Mouse (Mus musculus) retina, postnatal 1 day (tissue): Measurements from ENCODE around the gene Cd300ld5.
A peak's percentile ranks its signal among the peaks of the same experiment; 100 is the strongest.
"Not testable (repeated sequence)": the region's sequence is repeated elsewhere in the genome, so short reads cannot be mapped to it uniquely, and the experiment has no call there.

Experiments
- DNase-seq: peaks from one replicate; pipeline ENCODE4 v3.0.0-alpha.2; 2012

Gene Cd300ld5

DNA sequence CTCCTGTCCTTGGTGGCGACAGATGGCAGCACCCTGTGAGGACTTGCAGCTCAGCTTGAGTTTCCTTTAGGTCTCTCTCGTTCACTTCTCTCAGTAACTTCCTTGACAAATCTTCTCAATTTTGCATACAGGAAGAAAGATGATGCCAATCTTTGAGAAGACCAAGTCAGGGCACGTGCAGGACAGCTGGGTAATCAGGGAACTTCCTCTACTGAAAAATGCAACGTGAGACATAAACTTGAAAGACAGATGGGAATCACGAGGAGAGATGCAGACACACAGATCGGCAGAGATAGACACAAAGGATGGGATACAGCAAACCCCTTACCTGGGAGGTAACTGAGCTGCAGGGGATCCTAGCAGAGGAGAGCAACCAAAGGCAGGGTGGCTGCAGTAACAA lies at the start of gene Cd300ld5:
Gene Cd300ld5, minus strand, starts transcription at position 101 of the 400 bp plus-strand sequence.
- not testable (repeated sequence) for DNase-seq

DNA sequence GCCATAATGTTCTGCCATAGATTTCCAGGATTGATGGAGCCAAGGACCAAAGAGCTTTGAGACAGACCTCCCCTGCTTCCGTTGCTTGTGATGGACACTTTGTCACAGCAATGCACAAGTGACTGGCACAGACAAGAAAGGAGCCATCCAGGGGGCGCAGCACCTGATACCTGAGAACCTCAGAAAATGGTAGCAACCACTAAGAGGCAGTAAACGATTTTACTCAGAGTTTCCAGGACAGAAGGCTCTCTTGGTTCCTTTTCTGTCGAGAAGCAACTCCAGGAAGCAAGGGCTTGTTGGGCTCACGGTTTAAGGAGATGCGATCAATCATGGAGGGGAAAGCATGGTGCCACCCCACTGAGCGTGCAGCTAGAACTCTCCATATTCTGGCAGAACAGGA lies 48.6 kb upstream of the Cd300ld5 start:
- DNase-seq = no peak

DNA sequence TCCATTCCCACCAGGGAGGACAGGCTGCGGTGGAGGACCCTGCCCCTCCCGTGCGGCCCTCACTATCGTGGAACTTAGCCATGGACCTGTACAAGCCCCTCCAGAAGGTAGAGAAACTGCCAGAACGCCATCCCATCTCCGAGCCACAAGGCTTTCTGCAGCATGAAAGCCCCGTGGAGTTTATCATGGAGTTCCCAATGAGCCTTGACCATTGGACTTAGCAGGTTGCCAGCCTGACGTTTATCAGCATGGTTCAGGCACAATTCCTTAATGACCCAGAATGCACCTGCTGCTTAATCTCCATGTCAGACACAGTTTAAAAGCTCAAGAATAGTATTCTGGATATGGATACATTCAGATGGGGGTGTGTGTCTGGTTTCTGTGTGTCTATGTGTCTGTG lies 47.5 kb upstream of the Cd300ld5 start:
- DNase-seq = no peak

DNA sequence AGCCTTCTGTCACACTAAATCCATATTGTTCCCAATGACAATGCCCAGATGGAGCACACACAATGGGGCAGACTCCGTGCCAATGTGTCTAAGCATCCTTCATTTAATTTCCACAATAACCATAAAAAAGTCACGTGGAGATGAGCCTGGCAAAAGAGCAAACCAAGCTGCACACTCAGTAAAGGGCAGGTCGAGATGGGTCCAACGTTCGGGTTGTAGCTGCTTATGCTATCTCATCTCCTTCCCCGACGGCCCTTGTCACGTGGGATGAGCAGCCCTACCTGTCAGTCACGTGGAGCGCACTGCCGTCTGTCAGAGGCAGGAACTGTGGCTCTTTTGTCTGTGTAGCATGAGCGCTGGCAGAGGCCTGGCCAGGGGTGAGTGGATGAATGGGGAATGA lies 47.0 kb upstream of the Cd300ld5 start:
- DNase-seq = peak; percentile 70

DNA sequence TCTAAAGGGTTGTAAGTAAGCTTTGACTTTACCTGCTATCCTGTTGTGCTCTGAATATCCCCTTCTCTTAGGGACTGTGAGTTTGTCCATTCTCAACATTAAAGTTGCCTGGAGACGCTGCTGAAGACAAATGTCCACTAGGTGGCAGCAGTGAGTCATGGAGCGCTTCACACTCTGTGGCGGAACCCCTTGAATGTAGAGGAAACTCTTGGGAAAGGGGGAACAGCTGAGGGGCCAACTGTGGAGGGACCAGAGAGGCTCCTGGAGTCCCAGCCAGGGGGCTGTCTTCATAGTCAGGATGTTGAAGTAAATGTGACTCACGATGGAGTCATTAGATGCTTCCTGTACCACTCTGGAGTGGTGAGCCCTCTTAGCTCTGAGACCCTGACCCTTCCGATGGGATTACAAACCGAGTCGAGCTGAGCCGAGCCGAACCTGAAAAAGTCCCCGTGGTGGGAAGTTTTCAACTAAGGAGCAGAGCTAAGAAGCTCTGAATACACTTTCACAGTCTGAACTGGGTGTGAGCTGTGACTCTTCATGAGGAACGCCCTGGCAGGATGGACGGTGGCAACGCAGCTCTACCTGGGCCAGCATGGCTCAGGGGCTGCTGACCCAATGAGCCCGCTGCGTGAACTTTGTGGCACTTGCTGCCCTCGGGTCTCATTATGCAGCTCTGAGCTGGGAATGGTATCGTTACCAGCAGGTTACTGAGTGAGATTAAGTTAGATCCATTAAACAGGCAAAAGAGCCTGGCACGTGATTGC lies 46.0 kb upstream of the Cd300ld5 start:
- peak; percentile 88 for DNase-seq

DNA sequence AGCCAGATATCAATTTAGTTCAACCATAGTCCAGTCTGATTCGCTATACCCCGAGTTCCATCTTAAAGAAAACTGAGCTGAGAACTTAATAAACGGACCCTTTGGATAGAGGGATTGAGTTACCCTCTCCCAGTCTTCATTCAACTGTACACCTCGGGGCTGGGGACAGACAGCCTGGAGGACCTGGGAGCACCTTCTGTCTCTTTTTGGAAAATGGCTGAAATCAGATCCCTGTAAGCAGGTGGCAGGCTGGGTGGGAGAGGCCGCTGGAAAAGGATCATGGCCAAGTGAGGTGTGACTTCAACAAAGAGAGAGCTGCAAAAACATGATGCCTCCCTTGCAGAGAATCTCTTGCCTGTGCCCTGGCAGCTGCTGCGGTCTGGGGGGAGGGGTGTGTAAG lies 44.6 kb upstream of the Cd300ld5 start:
- DNase-seq = no peak

DNA sequence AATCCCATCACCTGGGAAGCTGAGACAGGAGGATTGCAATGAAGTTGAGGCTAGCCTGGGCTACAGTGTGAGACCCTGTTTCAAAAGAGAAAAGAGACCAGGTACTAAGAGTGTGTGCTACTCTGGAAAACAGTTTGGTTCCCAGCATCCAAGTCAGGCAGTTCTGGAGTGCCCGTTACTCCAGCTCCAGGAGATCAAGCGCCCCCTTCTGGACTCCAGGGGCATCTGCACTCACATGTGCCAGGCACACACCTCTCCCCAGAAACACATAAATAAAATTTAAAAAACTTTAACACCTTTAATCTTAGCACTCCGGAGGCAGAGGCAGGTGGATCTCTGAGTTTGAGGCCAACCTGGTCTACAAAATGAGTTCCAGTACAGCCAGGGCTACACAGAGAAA lies 43.8 kb upstream of the Cd300ld5 start:
- DNase-seq = no peak

DNA sequence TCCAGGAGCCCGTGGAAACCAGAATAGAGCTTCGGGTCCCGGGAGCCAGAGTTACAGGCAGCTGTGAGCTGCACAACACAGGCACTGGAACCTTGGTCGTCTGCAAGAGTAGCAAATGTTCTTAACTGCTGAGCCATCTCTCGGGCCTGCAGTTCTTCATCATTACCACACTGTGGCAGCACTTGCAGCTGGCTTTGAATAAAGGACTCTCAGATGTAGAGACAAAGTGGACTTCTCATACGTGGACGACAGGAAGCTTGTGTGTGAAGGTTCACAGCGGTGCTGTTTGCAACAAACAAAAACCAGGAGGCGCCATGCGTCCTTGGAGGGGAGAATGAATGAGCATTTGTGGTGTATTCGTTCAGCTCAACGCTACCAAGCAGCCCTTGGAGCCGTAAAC lies 43.3 kb upstream of the Cd300ld5 start:
- peak; percentile 86 for DNase-seq

DNA sequence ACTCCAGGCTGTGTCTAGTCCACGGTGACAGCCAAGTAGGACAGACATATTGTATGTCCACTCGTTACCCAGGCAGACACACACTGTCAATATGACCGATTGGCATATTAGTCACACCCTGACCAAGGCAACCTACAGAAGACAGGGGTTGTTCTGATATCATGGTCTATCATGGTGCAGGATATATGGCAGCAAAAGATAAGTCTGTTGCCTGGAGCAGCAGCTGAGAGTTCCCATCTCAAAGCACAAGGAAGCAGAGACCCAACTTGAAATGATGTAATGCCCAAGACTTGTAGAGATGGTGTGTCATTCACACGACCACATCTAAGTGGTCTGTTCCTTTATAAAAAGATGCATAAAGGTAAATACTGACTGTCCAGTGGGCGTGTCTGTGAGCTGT lies 41.1 kb upstream of the Cd300ld5 start:
- no peak for DNase-seq

DNA sequence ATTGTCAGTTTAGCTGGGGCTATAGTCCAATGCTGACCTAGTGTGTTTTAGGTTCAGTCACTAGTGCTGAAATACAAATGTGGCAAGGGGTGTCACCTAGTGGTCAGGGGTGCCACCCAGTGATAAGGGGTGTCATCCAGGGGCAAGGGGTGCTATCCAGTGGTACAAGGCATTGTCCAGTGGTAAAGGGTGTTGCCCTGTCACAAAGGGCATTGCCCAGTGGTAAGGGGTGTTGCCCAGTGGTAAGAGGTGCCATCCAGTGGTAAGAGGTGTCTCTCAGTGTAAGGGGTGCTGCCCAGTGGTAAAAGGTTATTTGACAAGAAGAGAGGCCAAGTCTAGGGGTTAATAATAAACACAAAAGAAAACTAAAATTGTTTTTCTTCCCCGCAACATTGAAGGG lies 39.9 kb upstream of the Cd300ld5 start:
- no peak for DNase-seq

DNA sequence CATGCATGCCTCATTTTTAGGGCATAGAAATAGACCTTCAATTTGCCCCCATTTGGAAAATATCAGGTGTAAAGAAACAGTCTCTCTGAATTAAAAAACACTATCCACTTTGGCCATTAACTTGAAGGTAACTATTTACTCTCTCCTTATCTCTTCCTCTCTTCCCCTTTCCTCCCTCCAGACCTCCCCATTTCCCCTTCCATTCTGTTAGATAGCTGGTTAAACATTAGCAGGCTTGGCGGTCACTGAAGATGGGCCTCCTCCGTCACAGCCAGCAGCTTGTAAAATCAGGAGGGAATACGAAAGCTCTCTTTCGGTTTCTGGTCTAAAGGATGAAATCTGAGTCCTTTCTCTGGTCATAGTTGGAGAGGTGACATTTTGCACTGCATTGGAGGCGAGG lies 38.3 kb upstream of the Cd300ld5 start:
- no peak for DNase-seq

DNA sequence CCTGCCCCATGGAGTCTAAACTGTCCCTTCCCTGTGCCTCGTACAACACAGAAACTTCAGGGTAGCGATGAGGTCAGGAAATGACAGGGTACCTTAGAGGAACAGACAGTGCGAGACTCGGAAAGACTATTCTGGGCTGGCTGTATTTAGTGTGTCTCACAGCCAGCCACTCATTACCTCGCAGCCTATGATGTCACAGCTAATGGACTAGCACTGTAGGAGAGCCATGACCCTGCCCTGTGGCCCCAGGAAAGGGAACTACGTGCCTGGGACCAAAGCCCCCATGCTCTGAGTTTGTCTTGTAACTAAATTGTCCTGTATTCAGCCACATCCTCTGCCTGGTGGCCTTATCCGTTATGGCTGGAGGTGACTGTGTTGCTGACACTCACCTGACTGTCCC lies 37.8 kb upstream of the Cd300ld5 start:
- DNase-seq = no peak

DNA sequence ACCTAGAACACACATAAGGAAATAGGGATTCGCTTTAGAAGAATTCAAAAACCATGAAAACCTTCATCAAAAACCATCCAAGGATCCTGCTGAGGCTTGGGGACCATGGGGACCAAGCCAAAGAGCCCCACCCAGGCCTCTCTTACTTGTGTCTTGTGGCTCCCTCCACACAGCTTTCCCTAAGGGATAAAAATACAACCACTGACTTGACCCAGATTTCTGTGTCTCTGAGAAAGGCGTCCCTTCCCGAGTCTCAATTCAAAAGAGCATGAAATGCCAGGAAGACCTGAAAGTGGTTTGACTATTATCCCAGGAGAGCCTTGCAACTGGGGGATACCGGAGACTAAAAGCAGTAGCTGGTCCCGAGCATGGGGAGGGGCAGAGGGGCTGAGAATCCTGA lies 35.4 kb upstream of the Cd300ld5 start:
- no peak for DNase-seq

DNA sequence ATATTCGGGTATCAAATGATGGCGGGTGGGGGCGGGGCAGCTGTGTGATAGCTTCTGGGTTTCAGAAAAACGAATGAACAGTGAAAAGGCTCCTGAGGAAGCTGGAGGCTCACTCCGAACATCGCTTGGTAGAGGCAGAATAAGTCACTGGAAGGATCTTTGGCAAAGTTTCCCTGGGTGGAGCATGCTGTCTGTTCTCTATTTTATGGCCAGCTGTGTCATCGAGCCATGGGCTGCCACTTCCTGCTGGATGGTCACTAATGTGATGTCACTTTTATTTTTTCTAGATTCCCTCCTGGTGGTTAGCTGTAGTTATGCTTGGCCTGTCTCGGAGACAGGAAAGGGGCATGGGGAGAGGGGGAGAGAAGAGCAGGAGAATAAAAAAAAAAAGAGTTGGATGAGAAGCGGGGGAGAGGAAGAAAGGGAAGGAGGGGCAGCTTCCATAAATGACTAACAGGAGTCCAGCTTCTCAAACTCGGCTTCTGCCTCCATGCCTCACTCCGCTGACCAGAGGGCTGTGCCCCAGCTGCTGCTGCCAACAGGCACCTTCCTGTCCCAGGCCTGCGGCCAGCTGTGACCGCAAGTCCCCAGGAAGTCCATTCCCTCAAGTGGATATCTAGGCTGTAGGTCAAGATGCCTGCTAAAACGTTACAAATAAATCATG lies 34.2 kb upstream of the Cd300ld5 start:
- peak; percentile 91 for DNase-seq

DNA sequence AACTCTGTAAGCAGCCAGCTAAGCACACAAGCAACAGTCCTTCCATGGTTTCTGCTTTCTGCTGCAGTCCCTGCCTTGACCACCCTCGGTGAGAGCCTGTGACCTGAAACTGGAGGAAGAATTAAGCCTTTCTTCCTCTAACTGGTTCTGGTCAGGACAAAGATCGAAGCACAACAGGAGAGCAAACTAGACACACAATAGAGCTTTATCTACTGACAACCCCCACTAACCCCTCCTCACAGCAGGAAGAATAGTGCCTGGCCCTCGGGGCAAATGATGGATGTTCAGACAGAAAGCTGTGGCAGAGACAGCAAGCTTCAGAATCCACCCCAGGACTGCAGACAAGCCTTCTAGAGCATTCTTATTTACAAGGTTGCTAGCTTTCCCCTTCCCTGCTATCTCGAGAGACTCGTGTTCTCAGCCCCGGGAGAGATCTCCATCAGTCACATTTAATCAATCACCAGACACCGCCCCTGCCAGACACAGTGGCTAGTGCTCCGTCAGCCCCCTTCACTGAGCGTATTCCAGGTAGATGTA lies 33.5 kb upstream of the Cd300ld5 start:
- DNase-seq = peak; percentile 89

DNA sequence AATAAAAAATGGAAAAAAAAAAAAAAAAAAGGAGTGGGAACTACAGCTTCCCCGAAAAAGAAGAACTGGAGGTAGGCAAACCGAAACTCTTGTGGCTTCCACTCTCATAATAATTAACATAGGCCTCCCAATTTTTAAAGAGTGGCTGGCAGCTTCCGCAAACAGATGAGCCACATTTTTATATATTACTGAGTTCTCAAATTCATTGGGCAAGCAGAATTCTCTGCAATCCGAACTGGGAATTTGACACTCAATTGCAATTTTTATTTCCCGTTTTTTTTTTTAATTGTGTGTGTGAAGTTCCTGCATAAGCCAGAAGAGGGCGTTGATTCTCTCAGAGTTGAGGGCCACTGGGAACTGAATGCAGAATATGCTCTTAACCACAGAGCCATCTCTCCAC lies 29.2 kb upstream of the Cd300ld5 start:
- DNase-seq = no peak

DNA sequence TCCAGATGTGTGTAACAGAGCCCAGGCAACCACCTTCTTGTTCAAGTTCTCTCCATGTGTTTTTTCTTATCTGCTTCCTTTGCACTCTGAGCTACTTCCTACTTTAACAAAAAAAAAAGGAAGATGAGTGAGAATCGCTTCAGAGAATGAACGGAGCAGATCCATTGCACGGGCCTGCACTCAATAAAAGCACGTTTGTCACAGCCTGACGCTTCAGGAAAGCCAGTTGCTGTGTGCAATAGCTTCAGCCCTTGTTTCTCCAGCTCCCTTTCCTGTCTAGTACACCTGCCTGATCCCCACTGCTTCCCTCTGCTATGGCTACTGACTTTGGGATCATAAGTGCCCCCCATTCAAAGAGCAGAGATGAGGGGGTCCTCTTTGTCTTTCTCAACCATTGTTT lies 24.5 kb upstream of the Cd300ld5 start, which contains the start of gene Cd300e:
Gene Cd300e, minus strand, starts transcription at position 101 of the 400 bp plus-strand sequence.
- DNase-seq = no peak

DNA sequence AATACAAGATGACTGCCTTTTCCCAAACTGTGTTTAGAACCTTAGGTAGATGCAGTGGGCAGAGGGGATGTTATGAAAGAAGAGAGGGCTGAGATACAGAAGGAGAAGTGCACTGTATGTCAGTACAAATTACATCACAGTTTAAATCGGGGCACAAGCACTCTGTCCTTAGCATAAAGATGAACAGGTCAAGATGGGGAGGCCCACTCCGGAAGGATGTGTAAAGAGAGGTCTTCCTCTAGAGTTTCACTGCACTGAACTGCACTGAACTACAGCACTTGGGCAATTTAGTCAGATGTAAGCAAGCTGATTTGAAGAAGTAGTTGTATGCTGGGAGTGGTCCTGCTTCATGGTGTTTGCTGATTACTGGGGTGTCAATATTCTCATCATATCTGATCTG lies 22.2 kb upstream of the Cd300ld5 start:
- no peak for DNase-seq

DNA sequence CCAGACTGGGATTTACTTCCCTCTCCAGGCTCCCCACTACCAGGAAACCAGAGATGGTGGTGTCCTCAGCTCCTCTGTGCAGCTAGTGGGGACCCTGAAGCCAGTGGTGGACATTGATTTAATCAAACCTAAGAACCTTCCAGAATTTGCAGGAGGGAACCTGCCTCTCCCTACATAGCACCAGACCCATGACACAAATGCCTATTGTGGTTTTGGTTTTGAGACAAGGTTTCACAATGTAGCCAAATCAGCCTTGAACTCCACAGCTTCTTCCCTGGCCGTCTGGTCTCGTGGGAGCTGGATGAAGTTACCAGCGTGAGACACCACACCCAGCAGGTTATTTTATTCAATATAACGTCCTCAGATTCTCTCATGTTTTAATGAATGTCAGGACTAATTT lies 21.1 kb upstream of the Cd300ld5 start:
- DNase-seq = no peak

DNA sequence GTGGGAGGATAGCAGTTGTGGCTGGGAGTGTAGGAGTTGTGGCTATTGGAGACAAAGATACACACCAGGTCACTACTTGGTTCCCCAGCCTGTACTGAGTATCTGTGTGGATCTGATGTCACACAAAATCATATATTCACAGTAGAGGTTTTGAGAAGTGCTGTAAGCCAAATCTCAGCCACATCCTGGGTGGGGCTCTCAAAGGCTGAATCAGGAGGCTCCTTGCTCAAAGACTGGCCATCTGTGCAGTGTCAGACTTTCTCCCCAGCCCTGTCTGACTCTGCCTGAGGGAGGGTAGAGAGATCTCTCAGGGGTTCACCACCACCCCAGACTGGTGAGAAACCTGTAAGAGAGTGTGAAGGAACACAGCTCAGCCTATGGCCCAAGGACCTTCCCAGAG lies 17.0 kb upstream of the Cd300ld5 start:
- no peak for DNase-seq

DNA sequence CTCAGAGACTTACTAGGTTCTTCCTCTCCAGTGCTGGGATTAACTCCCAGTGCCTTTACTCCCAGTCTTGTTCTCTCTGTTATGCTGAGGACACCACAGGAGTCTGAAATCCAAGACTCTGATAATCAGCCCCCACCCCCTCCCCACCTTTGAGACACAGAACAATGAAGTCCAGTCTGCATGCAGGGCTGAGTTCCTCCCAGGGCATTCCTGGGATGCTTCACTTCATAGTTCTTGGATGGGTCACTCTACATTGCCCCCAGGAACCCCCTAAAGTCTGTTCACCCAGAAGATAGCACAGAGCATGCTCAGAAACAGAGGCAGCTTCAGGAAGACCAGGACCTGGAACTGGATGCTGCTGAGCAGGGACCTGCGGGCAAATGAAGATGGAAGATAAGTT lies 15.4 kb upstream of the Cd300ld5 start:
- no peak for DNase-seq

DNA sequence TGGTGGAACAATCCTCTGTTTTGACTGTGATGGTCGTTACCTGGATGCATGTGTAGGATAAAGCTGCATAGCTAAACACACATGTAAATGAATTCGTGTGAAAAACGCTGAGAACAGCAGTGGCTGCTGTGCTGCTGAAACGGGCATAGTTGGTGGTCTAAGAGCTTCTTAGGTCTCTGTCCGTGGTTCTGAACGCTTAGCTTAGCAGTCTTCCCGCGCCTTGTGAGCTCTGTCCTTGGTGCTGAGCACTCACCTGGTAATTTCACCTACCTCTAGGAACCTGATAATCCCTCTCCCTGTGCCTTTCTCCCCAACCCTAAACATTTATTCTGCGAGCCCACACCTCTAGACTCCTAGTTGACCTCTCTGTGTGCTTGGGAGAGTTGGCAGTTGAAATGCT lies 14.6 kb upstream of the Cd300ld5 start:
- peak; percentile 61 for DNase-seq

DNA sequence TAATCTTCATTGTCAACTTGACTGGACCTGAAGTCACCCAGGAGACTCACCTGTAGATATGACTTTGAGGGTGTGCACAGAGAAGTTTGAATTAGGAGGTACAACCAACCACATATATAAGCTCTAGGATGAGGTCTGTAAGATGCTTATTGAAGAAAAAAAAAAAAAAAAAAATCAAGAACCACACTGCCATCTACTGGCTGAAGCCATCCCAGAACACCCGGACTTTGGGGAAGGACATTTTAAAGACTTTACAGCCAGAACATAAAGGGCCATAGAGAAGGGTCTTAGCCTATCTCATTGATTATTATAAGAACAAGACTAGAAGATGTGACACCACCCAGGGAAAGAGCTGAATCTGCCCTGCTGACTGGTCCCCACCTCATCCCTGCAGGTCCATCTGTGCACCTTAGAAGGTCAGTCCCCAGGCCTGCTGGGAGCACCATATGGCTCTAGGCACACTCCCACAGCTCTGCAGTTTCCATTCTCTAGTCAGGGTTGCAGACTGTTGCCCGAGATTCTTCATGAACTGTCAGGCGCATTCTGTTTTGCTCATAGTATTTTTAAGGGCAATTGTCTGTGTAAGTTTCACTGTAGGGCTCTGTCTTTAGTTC lies 11.8 kb upstream of the Cd300ld5 start:
- DNase-seq = peak; percentile 50

DNA sequence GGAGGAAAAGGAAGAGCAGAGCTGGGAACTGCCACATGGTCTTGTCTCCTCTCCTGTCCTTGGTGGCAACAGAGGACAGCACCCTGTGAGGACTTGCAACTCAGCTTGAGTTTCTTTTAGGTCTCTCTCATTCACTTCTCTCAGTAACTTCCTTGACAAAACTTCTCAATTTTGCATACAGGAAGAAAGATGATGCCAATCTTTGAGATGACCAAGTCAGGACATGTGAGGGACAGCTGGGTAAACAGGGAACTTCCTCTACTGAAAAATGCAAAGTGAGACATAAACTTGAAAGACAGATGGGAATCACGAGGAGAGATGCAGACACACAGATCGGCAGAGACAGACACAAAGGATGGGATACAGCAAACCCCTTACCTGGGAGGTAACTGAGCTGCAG lies 10.7 kb upstream of the Cd300ld5 start, which contains the start of gene Cd300ld3:
Gene Cd300ld3, minus strand, starts transcription at position 151 of the 400 bp plus-strand sequence.
- no peak for DNase-seq
